Mouse (Mus musculus): Measurements from ENCODE around the gene Clybl. TPM values are rescaled to one million over a fixed set of nuclear protein-coding genes. Genes with fewer than 3 reads are reported as not detected.

Clybl gene
- total and polyA plus RNA-seq, 3 experiments, result 13.4 to 36.6 TPM; not detected in 1

DNA sequence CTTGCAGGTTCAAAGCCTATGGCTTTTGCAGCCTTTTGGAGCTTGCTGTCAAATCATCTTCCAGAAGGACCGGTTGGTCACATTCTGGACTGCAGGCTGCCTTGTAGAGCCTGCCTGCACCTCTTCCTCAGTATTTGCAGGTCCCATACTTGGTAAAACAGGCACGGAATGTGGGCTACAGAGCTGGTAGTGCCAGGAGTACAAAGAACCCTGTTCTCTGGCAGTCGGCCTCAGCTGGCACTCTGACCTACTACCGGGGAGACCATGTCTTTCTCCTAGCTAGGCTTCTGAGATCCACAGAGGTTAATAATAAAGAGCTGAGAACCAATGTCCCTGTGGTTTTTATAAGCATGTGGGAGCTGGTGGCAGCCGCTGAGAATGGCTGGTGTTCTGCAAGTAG lies 8.4 kb downstream of the Clybl start:
- Histone ChIP-seq H3K9me3 (replicated peaks; ENCODE audit: insufficient read depth, low read length) (no peaks in the 10 kb centered on the region), H3K79me2 (ENCODE audit: control insufficient read depth, insufficient read depth, low read length, poor library complexity) (no peaks in the 10 kb centered on the region), H3K27ac (ENCODE audit: control insufficient read depth, low read depth, low read length) (no peak overlapping the region), H3K9ac (ENCODE audit: control insufficient read depth, low read depth, low read length, poor library complexity, severe bottlenecking) (no peak overlapping the region), H3K27me3 (ENCODE audit: control insufficient read depth in 1 of 2, insufficient read depth in 2 of 2, low read length in 2 of 2) (no peaks in the 10 kb centered on the region), H3K36me3 (ENCODE audit: control insufficient read depth in 1 of 2, insufficient read depth in 2 of 2, low read length in 2 of 2) (peaks cover 3 to 5% of the 10 kb centered on the region in 2 experiments; a peak in 3 of 4 replicates), H3K4me1 (ENCODE audit: control insufficient read depth in 1 of 2, insufficient read depth in 2 of 2, low read length in 2 of 2) (peaks cover 2 to 6% of the 10 kb centered on the region in 2 experiments), H3K4me3 (ENCODE audit: control insufficient read depth in 1 of 2, insufficient read depth in 1 of 2, low read depth in 2 of 2, low read length in 2 of 2) (no peak overlapping the region)
- DNase-seq (ENCODE audit: low read depth, low spot score), result no peak
- no peak for TF ChIP-seq SIN3A (IDR thresholded peaks at IDR 0.05; ENCODE audit: low read length)
- TF ChIP-seq MEF2A (IDR thresholded peaks at IDR 0.05; ENCODE audit: extremely low read depth, insufficient replicate concordance, low read depth, low read length, poor library complexity, severe bottlenecking), result no peak
- no peak for TF ChIP-seq GABPA (IDR thresholded peaks at IDR 0.05; ENCODE audit: low read depth, low read length)
- no peak for TF ChIP-seq POLR2AphosphoS5 (IDR thresholded peaks at IDR 0.05; ENCODE audit: borderline replicate concordance, low read depth, low read length)
- TF ChIP-seq USF1 (IDR thresholded peaks at IDR 0.05; ENCODE audit: low read depth, low read length), result no peak

DNA sequence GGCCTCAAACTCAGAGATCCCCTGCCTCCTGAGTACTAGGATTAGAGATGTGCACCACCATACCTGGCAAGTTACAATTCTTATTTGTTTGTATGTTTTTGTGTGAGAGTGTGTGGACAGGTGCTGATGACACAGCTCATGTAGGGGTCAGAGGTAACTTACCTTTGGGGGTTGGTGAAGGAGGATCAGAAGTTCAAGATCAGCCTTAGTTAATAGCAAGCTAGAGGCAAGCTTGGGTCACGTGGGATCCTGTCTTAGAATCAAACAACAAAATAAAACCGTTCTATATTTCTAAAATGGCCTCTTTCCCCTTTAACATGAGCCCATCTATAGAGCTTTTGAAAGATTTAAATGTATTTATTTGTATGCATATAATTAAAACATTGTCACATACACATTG lies 9.0 kb downstream of the Clybl start:
- Histone ChIP-seq H3K27me3 (ENCODE audit: control insufficient read depth in 1 of 2, insufficient read depth in 2 of 2, low read length in 2 of 2) (no peaks in the 10 kb centered on the region), H3K4me3 (ENCODE audit: control insufficient read depth in 1 of 2, insufficient read depth in 1 of 2, low read depth in 2 of 2, low read length in 2 of 2) (peak overlapping the region; percentile 9 to 31; a peak in 2 of 4 replicates), H3K27ac (ENCODE audit: control insufficient read depth, low read depth, low read length) (peak overlapping the region; percentile 38; the same call in 1 of the 2 replicates), H3K9ac (ENCODE audit: control insufficient read depth, low read depth, low read length, poor library complexity, severe bottlenecking) (peak overlapping the region; percentile 52), H3K4me1 (ENCODE audit: control insufficient read depth in 1 of 2, insufficient read depth in 2 of 2, low read length in 2 of 2) (peaks cover 0 to 6% of the 10 kb centered on the region in 2 experiments; a peak in 2 of 4 replicates), H3K9me3 (replicated peaks; ENCODE audit: insufficient read depth, low read length) (no peaks in the 10 kb centered on the region), H3K79me2 (ENCODE audit: control insufficient read depth, insufficient read depth, low read length, poor library complexity) (no peaks in the 10 kb centered on the region), H3K36me3 (ENCODE audit: control insufficient read depth in 1 of 2, insufficient read depth in 2 of 2, low read length in 2 of 2) (peaks cover 3% of the 10 kb centered on the region in 2 experiments; a peak in 3 of 4 replicates)
- DNase-seq (ENCODE audit: low read depth, low spot score), result no peak
- 0 out of 4 replicates have a peak, but pooled peaks of 1 of the 2 experiments have one; percentile 31 for TF ChIP-seq USF2 (IDR thresholded peaks at IDR 0.05; ENCODE audit: borderline replicate concordance in 1 of 2, insufficient read depth in 1 of 2, low read depth in 1 of 2, low read length in 2 of 2)
- TF ChIP-seq POLR2AphosphoS2 (IDR thresholded peaks at IDR 0.05; ENCODE audit: low read length), result no peak
- no peak for TF ChIP-seq KAT2A (conservative IDR thresholded peaks at IDR 0.05; ENCODE audit: low read depth, low read length)
- TF ChIP-seq USF1 (IDR thresholded peaks at IDR 0.05; ENCODE audit: low read depth, low read length), result peak; percentile 76

DNA sequence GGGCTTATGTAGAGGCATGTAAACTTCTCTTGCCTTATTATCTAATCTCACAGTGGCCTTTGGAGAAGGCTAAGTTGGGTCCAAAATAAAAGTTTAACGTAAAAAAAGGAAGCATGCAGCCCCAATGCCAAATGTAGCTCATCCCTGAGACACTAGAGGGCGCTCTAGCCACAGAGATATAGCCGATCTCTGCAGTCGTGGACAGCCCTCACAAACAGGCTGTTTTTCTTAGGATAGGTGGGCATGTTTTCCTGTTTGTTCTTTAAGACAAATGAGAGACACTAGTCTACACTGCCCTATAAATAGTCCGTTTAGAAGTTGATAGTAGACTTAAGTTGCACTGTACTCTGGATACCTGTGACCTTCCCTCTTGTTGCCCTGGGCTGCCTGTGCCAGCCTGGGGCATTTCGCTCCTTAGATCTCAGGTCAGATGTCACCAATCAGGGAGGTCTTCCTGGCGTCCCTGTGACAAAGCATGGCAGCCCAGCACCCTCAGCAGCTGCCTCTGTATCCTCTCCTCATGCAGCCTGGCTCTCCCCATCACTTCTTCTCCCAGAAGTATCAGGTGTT lies 9.5 kb downstream of the Clybl start:
- Histone ChIP-seq H3K79me2 (ENCODE audit: control insufficient read depth, insufficient read depth, low read length, poor library complexity) (no peaks in the 10 kb centered on the region), H3K4me3 (ENCODE audit: control insufficient read depth in 1 of 2, insufficient read depth in 1 of 2, low read depth in 2 of 2, low read length in 2 of 2) (peak overlapping the region in 1 of 2 experiments; percentile 31; a peak in 1 of 4 replicates), H3K36me3 (ENCODE audit: control insufficient read depth in 1 of 2, insufficient read depth in 2 of 2, low read length in 2 of 2) (peaks cover 3% of the 10 kb centered on the region in 2 experiments; a peak in 3 of 4 replicates), H3K9ac (ENCODE audit: control insufficient read depth, low read depth, low read length, poor library complexity, severe bottlenecking) (peak overlapping the region; percentile 52; the same call in 1 of the 2 replicates), H3K9me3 (replicated peaks; ENCODE audit: insufficient read depth, low read length) (no peaks in the 10 kb centered on the region), H3K27me3 (ENCODE audit: control insufficient read depth in 1 of 2, insufficient read depth in 2 of 2, low read length in 2 of 2) (no peaks in the 10 kb centered on the region), H3K27ac (ENCODE audit: control insufficient read depth, low read depth, low read length) (no peak overlapping the region), H3K4me1 (ENCODE audit: control insufficient read depth in 1 of 2, insufficient read depth in 2 of 2, low read length in 2 of 2) (peaks cover 0 to 6% of the 10 kb centered on the region in 2 experiments; a peak in 2 of 4 replicates)
- peak; percentile 90 for DNase-seq (ENCODE audit: low read depth, low spot score)
- TF ChIP-seq RAD21 (IDR thresholded peaks at IDR 0.05; ENCODE audit: low read depth, low read length) (peak; percentile 97), NELFE (IDR thresholded peaks at IDR 0.05; ENCODE audit: low read depth, low read length) (no peak), CTCF (IDR thresholded peaks at IDR 0.05 in 2 of 3, conservative IDR thresholded peaks at IDR 0.05 in 1 of 3; ENCODE audit: control insufficient read depth in 1 of 3, insufficient read depth in 1 of 3, low read depth in 2 of 3, low read length in 3 of 3, poor library complexity in 1 of 3, severe bottlenecking in 1 of 3) (peak; percentile 89 to 96 (median 94)), SMC3 (IDR thresholded peaks at IDR 0.05; ENCODE audit: low read depth, low read length) (peak; percentile 93), ZC3H11A (IDR thresholded peaks at IDR 0.05; ENCODE audit: low read depth, low read length) (peak; percentile 86), GATA1 (IDR thresholded peaks at IDR 0.05; ENCODE audit: low read depth, low read length) (0 out of 2 replicates have a peak, but pooled peaks have one; percentile 37), USF2 (IDR thresholded peaks at IDR 0.05; ENCODE audit: borderline replicate concordance in 1 of 2, insufficient read depth in 1 of 2, low read depth in 1 of 2, low read length in 2 of 2) (no peak), MYC (IDR thresholded peaks at IDR 0.05; ENCODE audit: low read depth, low read length) (peak; percentile 48; the same call in 1 of the 2 replicates), CHD2 (IDR thresholded peaks at IDR 0.05; ENCODE audit: low read length) (no peak), EP300 (IDR thresholded peaks at IDR 0.05; ENCODE audit: low read depth in 1 of 2, low read length in 2 of 2) (peak in 1 of 2 experiments; percentile 26; a peak in 2 of 4 replicates), MEF2A (IDR thresholded peaks at IDR 0.05; ENCODE audit: extremely low read depth, insufficient replicate concordance, low read depth, low read length, poor library complexity, severe bottlenecking) (no peak), RCOR1 (IDR thresholded peaks at IDR 0.05; ENCODE audit: low read depth, low read length) (peak; percentile 27; the same call in 1 of the 2 replicates), TCF12 (IDR thresholded peaks at IDR 0.05; ENCODE audit: low read depth, low read length) (peak; percentile 34; the same call in 1 of the 2 replicates), ELF1 (IDR thresholded peaks at IDR 0.05; ENCODE audit: low read depth, low read length) (no peak), JUND (IDR thresholded peaks at IDR 0.05; ENCODE audit: low read depth, low read length) (no peak), MAX (IDR thresholded peaks at IDR 0.05; ENCODE audit: low read length) (no peak; the same call in 1 of the 2 replicates), ZNF384 (IDR thresholded peaks at IDR 0.05; ENCODE audit: low read depth, low read length) (0 out of 2 replicates have a peak, but pooled peaks have one; percentile 44)
